Mouse (Mus musculus) spleen, postnatal 36 days (tissue): Measurements from ENCODE around the gene Trim15.
A peak's percentile ranks its signal among the peaks of the same experiment; 100 is the strongest.
"Not testable (repeated sequence)": the region's sequence is repeated elsewhere in the genome, so short reads cannot be mapped to it uniquely, and the experiment has no call there.

ENCODE experiments used
- DNase-seq, 2 experiments: peaks; one replicate each; pipeline ENCODE4 v3.0.0; 2022; ENCODE audit warnings: low spot score in 2 of 2, mixed read lengths in 1 of 2

Gene Trim15

GRCm38 (mm10) chr17:36866719-36867527 lies at the start of gene Trim15:
Trim15 (minus strand) TSS chr17:36867210.
- peak in 1 of 2 experiments; percentile 7 for DNase-seq

- DNase-seq, result peak in 1 of 2 experiments; percentile 31
Observed at GRCm38 (mm10) chr17:36915076-36915475, 48.1 kb upstream of the Trim15 start.

GRCm38 (mm10) chr17:36914108-36914507 lies 47.1 kb upstream of the Trim15 start:
- DNase-seq, result peak; percentile 51 to 59

GRCm38 (mm10) chr17:36912031-36912430 lies 45.0 kb upstream of the Trim15 start:
- DNase-seq, result no peak

GRCm38 (mm10) chr17:36909802-36910201 lies 42.8 kb upstream of the Trim15 start:
- no peak for DNase-seq

GRCm38 (mm10) chr17:36908235-36908634 lies 41.2 kb upstream of the Trim15 start:
- DNase-seq, result no peak

- DNase-seq, result no peak
Observed at GRCm38 (mm10) chr17:36903651-36904050, 36.6 kb upstream of the Trim15 start.

- DNase-seq, result no peak
Observed at GRCm38 (mm10) chr17:36900691-36901090, 33.7 kb upstream of the Trim15 start.

- DNase-seq, result no peak
Observed at GRCm38 (mm10) chr17:36900001-36900400, 33.0 kb upstream of the Trim15 start.

GRCm38 (mm10) chr17:36899376-36899775 lies 32.4 kb upstream of the Trim15 start:
- DNase-seq, result no peak

- DNase-seq, result no peak
Observed at GRCm38 (mm10) chr17:36897552-36898205, 30.7 kb upstream of the Trim15 start, which contains the start of gene Trim31. Trim31 (plus strand) TSS chr17:36898118.

- DNase-seq, result no peak
Observed at GRCm38 (mm10) chr17:36897065-36897464, 30.1 kb upstream of the Trim15 start.

- no peak for DNase-seq
Observed at GRCm38 (mm10) chr17:36896583-36896982, 29.6 kb upstream of the Trim15 start.

- no peak for DNase-seq
Observed at GRCm38 (mm10) chr17:36893387-36893786, 26.4 kb upstream of the Trim15 start.

GRCm38 (mm10) chr17:36892362-36892761 lies 25.4 kb upstream of the Trim15 start:
- no peak for DNase-seq

GRCm38 (mm10) chr17:36891496-36891895 lies 24.5 kb upstream of the Trim15 start:
- DNase-seq, result not testable (repeated sequence)

GRCm38 (mm10) chr17:36890073-36890903 lies 23.3 kb upstream of the Trim15 start, which contains the start of gene Trim40:
Trim40 (minus strand) TSS chr17:36890123.
- no peak for DNase-seq

- no peak for DNase-seq
Observed at GRCm38 (mm10) chr17:36885132-36885790, 18.3 kb upstream of the Trim15 start.

- no peak for DNase-seq
Observed at GRCm38 (mm10) chr17:36883350-36883749, 16.3 kb upstream of the Trim15 start.

- DNase-seq, result no peak
Observed at GRCm38 (mm10) chr17:36874636-36875035, 7.6 kb upstream of the Trim15 start.
